Mouse (Mus musculus): Measurements from ENCODE around the gene H2afx. TPM values are rescaled to one million over a fixed set of nuclear protein-coding genes. Genes with fewer than 3 reads are reported as not detected.

Gene H2afx
- total RNA-seq, 2 experiments from 2014 or later: 41.0 to 47.2 TPM

- peak; percentile 99 for DNase-seq
These were observed 44.8 kb downstream of the H2afx start, which contains the start of gene Hyou1 for GRCm38 (mm10) chr9:44379054-44379834. Hyou1 (plus strand) TSS chr9:44379490.

GRCm38 (mm10) chr9:44379862-44380261 lies 45.4 kb downstream of the H2afx start:
- no peak for DNase-seq

GRCm38 (mm10) chr9:44384596-44384995 lies 50.1 kb downstream of the H2afx start:
- no peak for DNase-seq

Small RNA genes within 50 kb of the gene (microRNA-seq; reads per million reads assigned to microRNA genes)
- 0 reads per million in 2 experiments for gene Gm44335

Other genes with a start within 250 kb of the H2afx start
- gene Mfrp, start 233.0 kb upstream of the H2afx start, total RNA-seq (2021): under 1 TPM in 1 of 2 experiments, not detected in 1; 0.18 TPM
- gene C1qtnf5, start 227.4 kb upstream of the H2afx start, total RNA-seq (2021): 10 to 100 TPM; 25.9 to 26.0 TPM
- under 1 TPM; 0.23 to 0.49 TPM for gene Gm49380, start 221.2 kb upstream of the H2afx start, total RNA-seq (2021)
- 10 to 100 TPM; 13.0 to 15.1 TPM for gene Rnf26, start 221.2 kb upstream of the H2afx start, total RNA-seq (2021)
- gene Mcam, start 200.2 kb upstream of the H2afx start, total RNA-seq (2021): 100 to 1,000 TPM; 107 to 115 TPM
- 10 to 100 TPM; 15.8 to 22.1 TPM for gene Cbl, start 100.6 kb upstream of the H2afx start, total RNA-seq (2021)
- not detected for gene Ccdc153, start 94.0 kb upstream of the H2afx start, total RNA-seq (2021)
- 1 to 10 TPM; 1.2 to 1.4 TPM for gene Pdzd3, start 83.2 kb upstream of the H2afx start, total RNA-seq (2021)
- gene Nlrx1, start 66.1 kb upstream of the H2afx start, total RNA-seq (2021): 10 to 100 TPM; 21.6 to 23.0 TPM
- 1 to 10 TPM in 1 of 2 experiments, under 1 TPM in 1; 0.68 to 1.3 TPM for gene Abcg4, start 46.1 kb upstream of the H2afx start, total RNA-seq (2021)
- 10 to 100 TPM in 1 of 2 experiments, 1 to 10 TPM in 1; 9.8 to 11.0 TPM for gene Hinfp, start 29.0 kb upstream of the H2afx start, total RNA-seq (2021)
- gene C2cd2l, start 14.4 kb upstream of the H2afx start, total RNA-seq (2021): 10 to 100 TPM in 1 of 2 experiments, 1 to 10 TPM in 1; 7.5 to 15.7 TPM
- 10 to 100 TPM; 11.7 to 17.0 TPM for gene Dpagt1, start 8.7 kb upstream of the H2afx start, total RNA-seq (2021)
- 10 to 100 TPM; 29.2 to 31.0 TPM for gene Hmbs, start 9.5 kb downstream of the H2afx start, total RNA-seq (2021)
- 10 to 100 TPM; 18.2 to 20.2 TPM for gene Vps11, start 27.0 kb downstream of the H2afx start, total RNA-seq (2021)
- 10 to 100 TPM; 27.0 to 36.3 TPM for gene Hyou1, start 44.8 kb downstream of the H2afx start, total RNA-seq (2021)
- 100 to 1,000 TPM; 120 to 138 TPM for gene Slc37a4, start 62.2 kb downstream of the H2afx start, total RNA-seq (2021)
- gene Rps25, start 72.4 kb downstream of the H2afx start, total RNA-seq (2021): 1,000 to 10,000 TPM; 1,287 to 1,346 TPM
- 10 to 100 TPM; 28.2 to 35.3 TPM for gene Trappc4, start 72.9 kb downstream of the H2afx start, total RNA-seq (2021)
- gene Ccdc84, start 83.9 kb downstream of the H2afx start, total RNA-seq (2021): 10 to 100 TPM in 1 of 2 experiments, 1 to 10 TPM in 1; 5.9 to 10.2 TPM
- gene Foxr1, start 106.4 kb downstream of the H2afx start, total RNA-seq (2021): not detected
- gene Upk2, start 120.3 kb downstream of the H2afx start, total RNA-seq (2021): under 1 TPM; 0.38 to 0.65 TPM
- 10 to 100 TPM; 65.4 to 77.6 TPM for gene Bcl9l, start 148.1 kb downstream of the H2afx start, total RNA-seq (2021)
- gene Cxcr5, start 227.2 kb downstream of the H2afx start, total RNA-seq (2021): not detected

Data from gastrocnemius, postnatal 10 days (tissue).